Mouse (Mus musculus): ENCODE data around the gene Klhl10. TPM values are rescaled to one million over a fixed set of nuclear protein-coding genes. Genes with fewer than 3 reads are reported as not detected.

Klhl10 gene
- polyA plus RNA-seq, 1 experiment from 2014 or later: 0.51 TPM

- Histone ChIP-seq H3K4me1 (peaks cover 7% of the 10 kb centered on the region), H3K9ac (peak within 1 kb of the TSS; percentile 67), H3K4me2 (peak within 1 kb of the TSS; percentile 89), H3K4me3 (replicated peaks) (peak within 1 kb of the TSS; percentile 65), H3K36me3 (0 out of 2 replicates have a peak, but pooled peaks cover 3% of the 10 kb centered on the region), H3K27me3 (replicated peaks) (no peaks in the 10 kb centered on the region), H3K9me3 (no peaks in the 10 kb centered on the region), H3K27ac (peak within 1 kb of the TSS; percentile 45; the same call in 1 of the 2 replicates)
- under 1% methylated on average over 83 of the region's 83 CpGs for WGBS
- ATAC-seq (ENCODE audit: insufficient read depth, low FRiP score, low read depth): peak; percentile 90
Measured at GRCm38 (mm10) chr11:100472197-100472934, 30.6 kb downstream of the Klhl10 start, which contains the start of gene Klhl11. Klhl11 (minus strand) TSS chr11:100472741.

DNA sequence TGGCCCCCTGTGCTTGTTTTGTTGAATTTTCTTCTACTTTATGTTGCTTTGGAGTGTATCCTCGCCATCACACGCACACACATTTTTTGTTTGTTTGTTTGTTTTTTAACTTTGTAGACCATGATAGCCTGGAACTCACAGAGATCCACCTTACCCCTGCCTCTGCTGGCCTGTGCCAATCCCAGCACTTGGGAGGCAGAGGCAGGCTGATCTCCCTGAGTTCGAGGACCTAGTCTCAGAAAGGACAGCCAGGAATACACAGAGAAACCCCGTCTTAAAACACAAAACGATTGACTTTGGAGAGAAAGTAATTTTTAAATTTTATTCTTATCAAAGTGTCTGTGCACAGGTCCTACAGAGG lies 31.2 kb downstream of the Klhl10 start:
- H3K9ac ChIP-seq: no peak overlapping the region
- ATAC-seq (ENCODE audit: insufficient read depth, low FRiP score, low read depth): peak; percentile 19; the same call in 1 of the 2 replicates

GRCm38 (mm10) chr11:100476281-100476680 lies 34.6 kb downstream of the Klhl10 start:
- peaks cover 1% of the 10 kb centered on the region; the same call in 1 of the 2 replicates for H3K4me1 ChIP-seq
- H3K4me3 ChIP-seq (replicated peaks): no peak overlapping the region
- ATAC-seq (ENCODE audit: insufficient read depth, low FRiP score, low read depth): no peak
- H3K27ac ChIP-seq: no peak overlapping the region
- 90% methylated on average over 5 of the region's 5 CpGs for WGBS
- no peak overlapping the region for H3K4me2 ChIP-seq
- H3K27me3 ChIP-seq (replicated peaks): no peaks in the 10 kb centered on the region
- H3K9ac ChIP-seq: no peak overlapping the region
- no peaks in the 10 kb centered on the region for H3K9me3 ChIP-seq
- peaks cover 15% of the 10 kb centered on the region for H3K36me3 ChIP-seq

More for the DNA sequence above, 31.2 kb downstream of the Klhl10 start:
- Histone ChIP-seq H3K27ac (no peak overlapping the region), H3K27me3 (replicated peaks) (no peaks in the 10 kb centered on the region), H3K4me2 (peak overlapping the region; percentile 31; the same call in 1 of the 2 replicates), H3K9me3 (no peaks in the 10 kb centered on the region), H3K4me1 (peaks cover 7% of the 10 kb centered on the region), H3K36me3 (peaks cover 3% of the 10 kb centered on the region; the same call in 1 of the 2 replicates), H3K4me3 (replicated peaks) (peak overlapping the region; percentile 65)
- WGBS: 33% methylated on average over 5 of the region's 5 CpGs

DNA sequence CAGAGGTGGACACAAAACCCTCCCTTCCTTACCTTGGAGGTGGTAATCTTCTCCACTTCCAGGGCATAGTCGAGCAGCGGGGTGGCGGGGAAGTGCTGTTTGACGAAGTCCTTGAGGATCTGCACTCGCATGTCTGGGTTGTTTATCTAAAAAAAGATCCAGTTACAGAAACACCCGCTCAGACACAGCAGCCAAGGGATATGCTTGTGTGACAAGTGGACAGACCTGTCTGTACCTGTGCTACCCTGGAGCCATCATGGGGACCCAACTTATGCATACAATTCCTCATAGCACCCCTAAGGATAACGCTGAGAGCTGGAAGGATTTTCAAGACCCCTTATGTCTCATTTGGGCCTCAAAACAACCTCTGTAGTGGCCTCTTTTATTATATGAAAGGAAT lies 37.4 kb downstream of the Klhl10 start:
- H3K36me3 ChIP-seq: peaks cover 40% of the 10 kb centered on the region
- no peak overlapping the region for H3K9ac ChIP-seq
- WGBS: 54% methylated on average over 7 of the region's 7 CpGs
- H3K27me3 ChIP-seq (replicated peaks): no peaks in the 10 kb centered on the region
- H3K9me3 ChIP-seq: no peaks in the 10 kb centered on the region
- no peak for ATAC-seq (ENCODE audit: insufficient read depth, low FRiP score, low read depth)
- H3K4me1 ChIP-seq: no peaks in the 10 kb centered on the region
- H3K4me3 ChIP-seq (replicated peaks): no peak overlapping the region
- H3K4me2 ChIP-seq: no peak overlapping the region
- no peak overlapping the region for H3K27ac ChIP-seq

- H3K36me3 ChIP-seq: peaks cover 60% of the 10 kb centered on the region
- WGBS: 88% methylated on average over 3 of the region's 3 CpGs
- H3K9ac ChIP-seq: no peak overlapping the region
- H3K4me2 ChIP-seq: no peak overlapping the region
- H3K27ac ChIP-seq: no peak overlapping the region
- H3K27me3 ChIP-seq (replicated peaks): no peaks in the 10 kb centered on the region
- no peak for ATAC-seq (ENCODE audit: insufficient read depth, low FRiP score, low read depth)
- no peak overlapping the region for H3K4me3 ChIP-seq (replicated peaks)
- H3K9me3 ChIP-seq: no peaks in the 10 kb centered on the region
- no peaks in the 10 kb centered on the region for H3K4me1 ChIP-seq
Measured at GRCm38 (mm10) chr11:100484461-100484860, 42.7 kb downstream of the Klhl10 start.

- Histone ChIP-seq H3K4me2 (no peak overlapping the region), H3K9ac (no peak overlapping the region), H3K9me3 (no peaks in the 10 kb centered on the region), H3K27me3 (replicated peaks) (no peaks in the 10 kb centered on the region), H3K4me1 (no peaks in the 10 kb centered on the region), H3K27ac (no peak overlapping the region), H3K36me3 (peaks cover 68% of the 10 kb centered on the region), H3K4me3 (replicated peaks) (no peak overlapping the region)
- 78% methylated on average over 8 of the region's 8 CpGs for WGBS
- no peak for ATAC-seq (ENCODE audit: insufficient read depth, low FRiP score, low read depth)
Measured at GRCm38 (mm10) chr11:100485801-100486538, 44.3 kb downstream of the Klhl10 start.

DNA sequence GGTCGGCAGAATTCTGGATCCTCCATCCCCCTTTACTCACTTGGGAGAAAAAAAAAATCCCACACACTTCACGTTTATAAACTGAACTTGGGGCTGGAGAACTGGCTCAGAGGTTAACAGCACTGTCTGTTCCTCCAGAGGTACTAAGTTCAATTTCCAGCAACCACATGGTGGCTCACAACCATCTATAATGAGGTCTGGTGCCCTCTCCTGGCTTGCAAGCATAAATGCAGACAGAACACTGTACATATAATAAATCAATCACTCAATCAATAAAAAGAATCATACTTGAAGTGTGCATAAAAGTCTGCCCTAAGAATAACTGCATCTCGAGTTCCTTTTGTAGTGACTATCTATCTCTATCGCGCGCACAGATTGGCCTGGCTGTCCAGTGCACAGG lies 49.2 kb downstream of the Klhl10 start:
- Histone ChIP-seq H3K36me3 (peaks cover 68% of the 10 kb centered on the region), H3K4me3 (replicated peaks) (no peak overlapping the region), H3K4me2 (no peak overlapping the region), H3K9me3 (no peaks in the 10 kb centered on the region), H3K27ac (no peak overlapping the region), H3K27me3 (replicated peaks) (no peaks in the 10 kb centered on the region), H3K9ac (no peak overlapping the region), H3K4me1 (no peaks in the 10 kb centered on the region)
- ATAC-seq (ENCODE audit: insufficient read depth, low FRiP score, low read depth): no peak
- 83% methylated on average over 6 of the region's 6 CpGs for WGBS

- H3K36me3 ChIP-seq: peaks cover 84% of the 10 kb centered on the region
- H3K27ac ChIP-seq: no peak overlapping the region
- WGBS: 92% methylated on average over 12 of the region's 12 CpGs
- H3K9me3 ChIP-seq: no peaks in the 10 kb centered on the region
- no peak for ATAC-seq (ENCODE audit: insufficient read depth, low FRiP score, low read depth)
- no peaks in the 10 kb centered on the region for H3K27me3 ChIP-seq (replicated peaks)
- no peak overlapping the region for H3K4me3 ChIP-seq (replicated peaks)
- H3K4me1 ChIP-seq: no peaks in the 10 kb centered on the region
- H3K4me2 ChIP-seq: no peak overlapping the region
- H3K9ac ChIP-seq: no peak overlapping the region
Measured at GRCm38 (mm10) chr11:100493771-100494170, 52.1 kb downstream of the Klhl10 start.

DNA sequence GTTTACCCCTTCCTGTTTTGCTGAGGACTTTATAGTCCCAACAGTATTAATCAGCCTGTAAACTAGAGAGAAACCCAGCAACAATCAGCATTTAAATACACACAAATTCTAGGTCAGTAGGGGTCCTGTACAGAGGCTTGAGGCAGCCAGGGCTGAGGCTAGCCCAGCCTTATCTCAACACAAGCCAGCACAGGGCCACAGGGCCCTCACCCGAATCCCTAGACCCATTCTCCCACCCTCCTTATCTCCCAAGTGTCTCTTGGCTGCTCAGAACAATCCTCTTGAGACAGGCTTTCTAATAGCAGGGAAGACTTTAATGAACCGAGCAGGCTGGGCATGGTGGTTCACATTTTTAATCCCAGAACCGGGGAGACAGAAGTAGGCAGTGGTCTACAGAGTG lies 58.5 kb downstream of the Klhl10 start:
- Histone ChIP-seq H3K4me1 (no peaks in the 10 kb centered on the region), H3K36me3 (peaks cover 84% of the 10 kb centered on the region), H3K9me3 (no peaks in the 10 kb centered on the region), H3K4me2 (no peak overlapping the region), H3K4me3 (replicated peaks) (no peak overlapping the region), H3K27ac (no peak overlapping the region), H3K9ac (no peak overlapping the region), H3K27me3 (replicated peaks) (no peaks in the 10 kb centered on the region)
- WGBS: 84% methylated on average over 3 of the region's 3 CpGs
- no peak for ATAC-seq (ENCODE audit: insufficient read depth, low FRiP score, low read depth)

GRCm38 (mm10) chr11:100500651-100501050 lies 58.9 kb downstream of the Klhl10 start:
- Histone ChIP-seq H3K27me3 (replicated peaks) (no peaks in the 10 kb centered on the region), H3K36me3 (peaks cover 84% of the 10 kb centered on the region), H3K4me2 (no peak overlapping the region), H3K4me3 (replicated peaks) (no peak overlapping the region), H3K27ac (no peak overlapping the region), H3K9ac (no peak overlapping the region), H3K9me3 (no peaks in the 10 kb centered on the region), H3K4me1 (no peaks in the 10 kb centered on the region)
- no peak for ATAC-seq (ENCODE audit: insufficient read depth, low FRiP score, low read depth)
- 91% methylated on average over 7 of the region's 7 CpGs for WGBS

- Histone ChIP-seq H3K4me1 (no peaks in the 10 kb centered on the region), H3K27ac (no peak overlapping the region), H3K27me3 (replicated peaks) (no peaks in the 10 kb centered on the region), H3K36me3 (peaks cover 83% of the 10 kb centered on the region), H3K4me2 (no peak overlapping the region), H3K9ac (no peak overlapping the region), H3K4me3 (replicated peaks) (no peak overlapping the region), H3K9me3 (no peaks in the 10 kb centered on the region)
- WGBS: 50% methylated on average over 6 of the region's 6 CpGs
- no peak for ATAC-seq (ENCODE audit: insufficient read depth, low FRiP score, low read depth)
Measured at GRCm38 (mm10) chr11:100501321-100501720, 59.6 kb downstream of the Klhl10 start.

GRCm38 (mm10) chr11:100504990-100505660 lies 63.4 kb downstream of the Klhl10 start:
- peaks cover 56% of the 10 kb centered on the region for H3K36me3 ChIP-seq
- ATAC-seq (ENCODE audit: insufficient read depth, low FRiP score, low read depth): peak; percentile 31
- H3K4me1 ChIP-seq: no peaks in the 10 kb centered on the region
- no peaks in the 10 kb centered on the region for H3K9me3 ChIP-seq
- H3K27ac ChIP-seq: no peak overlapping the region
- H3K4me3 ChIP-seq (replicated peaks): no peak overlapping the region
- no peak overlapping the region for H3K9ac ChIP-seq
- no peak overlapping the region for H3K4me2 ChIP-seq
- no peaks in the 10 kb centered on the region for H3K27me3 ChIP-seq (replicated peaks)
- 91% methylated on average over 12 of the region's 12 CpGs for WGBS
